Mouse (Mus musculus) ES-E14 (cell line): ENCODE results near the gene Arfip1. TPM values are rescaled to one million over a fixed set of nuclear protein-coding genes. Genes with fewer than 3 reads are reported as not detected.
A peak's percentile ranks its signal among the peaks of the same experiment; 100 is the strongest.

ENCODE experiments used
- DNase-seq: peaks from one replicate; pipeline ENCODE4 v3.0.0-alpha.2; 2013; ENCODE audit warnings: low read depth, low spot score
- H3K27ac ChIP-seq: 2 replicates; pipeline ENCODE4 v1.5.1; 2012; ENCODE audit warnings: low read depth, mild to moderate bottlenecking, low read length, moderate library complexity, mixed read lengths; ENCODE audit not compliant: poor library complexity, insufficient read depth, severe bottlenecking
- H3K36me3 ChIP-seq: 2 replicates; pipeline ENCODE4 v1.6.1; 2012; ENCODE audit warnings: mild to moderate bottlenecking, low read length, moderate library complexity, mixed read lengths; ENCODE audit not compliant: control insufficient read depth, poor library complexity, insufficient read depth, severe bottlenecking
- H3K4me1 ChIP-seq, 2 experiments: fragments of 150-350 bp in 1 of 2; sonication (generic) in 1 of 2; 2 replicates each; pipeline ENCODE4 v1.6.1; 2012; ENCODE audit warnings: low read length in 2 of 2, mild to moderate bottlenecking in 1 of 2, mixed read lengths in 1 of 2; ENCODE audit not compliant: control insufficient read depth in 2 of 2, insufficient read depth in 2 of 2, poor library complexity in 1 of 2
- H3K4me3 ChIP-seq, 2 experiments: fragments of 150-350 bp in 1 of 2; sonication (generic) in 1 of 2; 2 replicates each; pipeline ENCODE4 v1.5.1; 2012; ENCODE audit warnings: low read length in 2 of 2, low read depth in 1 of 2, mild to moderate bottlenecking in 1 of 2, mixed read lengths in 1 of 2; ENCODE audit not compliant: insufficient read depth in 1 of 2, poor library complexity in 1 of 2, severe bottlenecking in 1 of 2
- H3K9ac ChIP-seq: 2 replicates; pipeline ENCODE4 v1.6.1; 2012; ENCODE audit warnings: low read depth, mild to moderate bottlenecking, low read length, mixed read lengths; ENCODE audit not compliant: poor library complexity, insufficient read depth, severe bottlenecking
- H3K9me3 ChIP-seq: fragments of 150-350 bp; sonication (generic); 2 replicates; pipeline ENCODE4 v1.6.1; 2012; ENCODE audit warnings: low read depth, mild to moderate bottlenecking, low read length; ENCODE audit not compliant: control insufficient read depth, insufficient read depth
- CHD2 ChIP-seq: IDR thresholded peaks from 2 replicates; pipeline ENCODE4 v1.6.1; 2014; ENCODE audit warnings: mild to moderate bottlenecking, low read depth, low read length, inconsistent platforms
- HCFC1 ChIP-seq: IDR thresholded peaks from 2 replicates; pipeline ENCODE4 v1.6.1; 2012; ENCODE audit warnings: low read length, inconsistent platforms, borderline replicate concordance; ENCODE audit not compliant: insufficient read depth
- MAFK ChIP-seq: IDR thresholded peaks from 2 replicates; pipeline ENCODE4 v1.6.1; 2014; ENCODE audit warnings: mild to moderate bottlenecking, low read depth, low read length, inconsistent platforms; ENCODE audit not compliant: insufficient read depth
- ZC3H11A ChIP-seq: IDR thresholded peaks from 2 replicates; pipeline ENCODE4 v1.6.1; 2012; ENCODE audit warnings: low read depth, mild to moderate bottlenecking, inconsistent platforms, low read length, borderline replicate concordance
- ZNF384 ChIP-seq: IDR thresholded peaks from 2 replicates; pipeline ENCODE4 v1.6.1; 2012; ENCODE audit warnings: low read depth, low read length, inconsistent platforms
- in situ Hi-C, 2 experiments: fragments of 600-800 bp; cut with MboI; formaldehyde crosslinking; loops; one replicate each; pipeline ENCODE4 v1.15.1; 2025; ENCODE audit warnings: low sequenced_read_pairs in 2 of 2, inconsistent platforms in 1 of 2; ENCODE audit not compliant: unreplicated experiment in 2 of 2
- total RNA-seq: library from RNA; depleted of rRNA; stranded (reverse); fragments of 300-350 nt; gene quantifications from 2 replicates; pipeline ENCODE4 v1.2.3, GENCODE M21; 2012

Arfip1 gene
- total RNA-seq, 1 experiment = 17.4 TPM

- Histone ChIP-seq H3K4me1 (no peaks in the 10 kb centered on the region), H3K9me3 (no peaks in the 10 kb centered on the region), H3K27ac (no peak overlapping the region), H3K4me3 (no peak overlapping the region), H3K9ac (no peak overlapping the region), H3K36me3 (no peaks in the 10 kb centered on the region)
- no peak for DNase-seq
- in situ Hi-C loops = no loop called here
- TF ChIP-seq CHD2 (no peak), HCFC1 (no peak), MAFK (no peak), ZNF384 (no peak)
These were observed 36.2 kb upstream of the Arfip1 start for GRCm38 (mm10) chr3:84618627-84619026.

DNA sequence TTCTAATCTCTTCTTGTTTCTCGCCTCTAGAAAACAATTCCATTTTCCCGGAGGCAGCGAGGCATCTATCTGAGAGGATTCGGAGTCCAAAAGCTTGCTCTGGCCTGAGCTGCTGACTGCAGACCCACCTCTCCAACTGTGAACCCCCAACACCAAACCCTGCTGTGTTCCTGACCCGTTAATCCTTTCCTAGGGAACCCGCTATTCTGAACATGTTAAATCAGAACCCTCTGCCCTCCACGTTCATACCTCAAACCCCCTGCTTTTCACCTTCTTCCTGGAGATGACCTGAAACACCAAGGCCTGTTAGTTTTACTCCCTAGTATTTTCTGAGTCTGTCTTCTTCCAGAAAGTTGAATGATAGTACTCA, 33.4 kb upstream of the Arfip1 start:
- Histone ChIP-seq H3K9ac (no peak overlapping the region), H3K36me3 (no peaks in the 10 kb centered on the region), H3K27ac (no peak overlapping the region), H3K4me3 (no peak overlapping the region), H3K4me1 (no peaks in the 10 kb centered on the region), H3K9me3 (no peaks in the 10 kb centered on the region)
- in situ Hi-C loops = no loop called here
- TF ChIP-seq HCFC1 (no peak), ZC3H11A (no peak), ZNF384 (no peak), MAFK (no peak), CHD2 (no peak)
- no peak for DNase-seq

- Histone ChIP-seq H3K9me3 (no peaks in the 10 kb centered on the region), H3K4me1 (no peaks in the 10 kb centered on the region), H3K27ac (no peak overlapping the region), H3K9ac (no peak overlapping the region), H3K4me3 (no peak overlapping the region), H3K36me3 (no peaks in the 10 kb centered on the region)
- in situ Hi-C loops = no loop called here
- DNase-seq = no peak
- TF ChIP-seq MAFK (no peak), ZC3H11A (peak; percentile 37; the same call in 1 of the 2 replicates)
These were observed 32.8 kb upstream of the Arfip1 start for GRCm38 (mm10) chr3:84615050-84615855.

DNA sequence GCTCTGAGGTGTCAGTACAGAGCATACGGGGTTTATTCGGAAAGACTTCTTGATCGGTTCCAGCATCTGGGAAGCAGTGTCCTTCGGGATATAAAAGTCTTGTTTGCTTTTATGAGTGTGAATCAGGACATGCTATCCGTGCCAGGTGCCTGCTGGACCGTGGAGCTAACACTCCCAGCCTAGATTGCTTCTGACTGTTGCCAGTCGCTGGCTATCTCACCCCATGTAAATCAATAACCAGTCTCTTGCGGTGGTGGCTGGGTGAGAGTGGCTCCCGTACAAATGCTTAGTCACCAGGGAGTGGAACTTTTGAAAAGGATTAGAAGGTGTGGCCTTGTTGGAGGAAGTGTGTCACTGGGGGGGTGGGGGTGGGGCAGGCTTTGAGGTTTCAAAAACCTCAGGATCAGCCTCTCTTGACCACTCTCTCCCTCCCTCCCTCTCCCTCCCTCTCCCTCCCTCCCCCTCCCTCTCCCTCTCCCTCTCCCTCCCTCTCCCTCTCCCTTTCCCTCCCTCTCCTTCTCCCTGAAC, 27.8 kb upstream of the Arfip1 start:
- Histone ChIP-seq H3K27ac (0 out of 2 replicates have a peak overlapping the region, but pooled peaks have one; percentile 5), H3K9me3 (no peaks in the 10 kb centered on the region), H3K9ac (no peak overlapping the region), H3K4me1 (no peaks in the 10 kb centered on the region), H3K4me3 (no peak overlapping the region), H3K36me3 (no peaks in the 10 kb centered on the region)
- in situ Hi-C loops = no loop called here
- TF ChIP-seq CHD2 = no peak
- TF ChIP-seq HCFC1 = no peak
- no peak for TF ChIP-seq ZNF384
- peak; percentile 31; the same call in 1 of the 2 replicates for TF ChIP-seq MAFK
- DNase-seq = no peak

DNA sequence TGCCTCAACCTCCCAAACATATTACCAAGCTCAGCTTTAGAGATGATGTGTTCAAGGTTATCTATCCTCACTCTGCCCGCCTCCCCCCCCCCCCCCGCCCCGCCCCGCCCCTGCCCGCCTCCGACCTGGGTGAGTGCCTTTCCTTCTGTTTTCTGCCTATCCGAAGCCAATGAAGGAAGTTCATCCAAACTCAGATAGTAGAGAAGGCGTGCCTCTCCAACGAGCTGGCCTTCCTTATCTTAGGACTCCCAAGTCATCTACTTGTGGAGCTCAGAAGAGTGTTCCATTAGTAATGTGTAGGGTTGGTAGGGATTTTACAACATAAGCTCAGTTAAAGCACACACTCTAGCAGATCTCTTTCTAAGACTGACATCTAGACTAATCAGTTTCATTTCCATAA, 20.8 kb upstream of the Arfip1 start:
- Histone ChIP-seq H3K27ac (no peak overlapping the region), H3K9me3 (no peaks in the 10 kb centered on the region), H3K4me1 (0 out of 4 replicates have a peak, but pooled peaks cover 0 to 2% of the 10 kb centered on the region in 2 experiments), H3K4me3 (no peak overlapping the region), H3K36me3 (no peaks in the 10 kb centered on the region; the same call in 1 of the 2 replicates), H3K9ac (no peak overlapping the region)
- no peak for DNase-seq
- TF ChIP-seq HCFC1 (no peak), CHD2 (no peak), MAFK (no peak), ZNF384 (no peak), ZC3H11A (no peak)
- in situ Hi-C loops = no loop called here
